Mouse (Mus musculus) frontal cortex, postnatal 25 days (tissue): ENCODE data around the gene Fam149b.

Source experiments
- DNase-seq, 2 experiments: peaks; one replicate each; pipeline ENCODE4 v3.0.0; 2022; ENCODE audit warnings: low spot score in 2 of 2

Gene Fam149b

GRCm38 (mm10) chr14:20389446-20390079 lies 41.6 kb downstream of the Fam149b start:
- DNase-seq = no peak

DNA sequence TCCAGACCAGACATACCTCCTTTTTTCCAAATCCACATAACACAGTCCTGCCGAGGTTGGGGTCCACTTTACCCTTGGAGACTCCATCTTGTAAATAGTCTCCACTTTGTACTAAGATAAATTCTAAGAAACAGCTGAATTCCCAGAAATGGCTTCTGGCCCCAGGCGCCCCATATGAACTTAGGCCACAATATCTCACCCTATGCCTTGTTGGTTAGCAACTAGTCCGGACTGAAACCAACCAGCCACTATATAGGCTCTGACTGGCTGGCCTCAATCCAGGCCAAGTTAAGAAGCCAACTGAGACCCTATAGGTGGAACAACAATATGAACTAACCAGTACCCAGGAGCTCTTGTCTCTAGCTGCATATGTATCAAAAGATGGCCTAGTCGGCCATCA lies 44.4 kb downstream of the Fam149b start:
- no peak for DNase-seq

- DNase-seq = peak; percentile 74 to 87
Measured at GRCm38 (mm10) chr14:20393205-20393913, 45.4 kb downstream of the Fam149b start, which contains the start of gene Mrps16. Gene Mrps16, minus strand, starts transcription at chr14:20393634.

DNA sequence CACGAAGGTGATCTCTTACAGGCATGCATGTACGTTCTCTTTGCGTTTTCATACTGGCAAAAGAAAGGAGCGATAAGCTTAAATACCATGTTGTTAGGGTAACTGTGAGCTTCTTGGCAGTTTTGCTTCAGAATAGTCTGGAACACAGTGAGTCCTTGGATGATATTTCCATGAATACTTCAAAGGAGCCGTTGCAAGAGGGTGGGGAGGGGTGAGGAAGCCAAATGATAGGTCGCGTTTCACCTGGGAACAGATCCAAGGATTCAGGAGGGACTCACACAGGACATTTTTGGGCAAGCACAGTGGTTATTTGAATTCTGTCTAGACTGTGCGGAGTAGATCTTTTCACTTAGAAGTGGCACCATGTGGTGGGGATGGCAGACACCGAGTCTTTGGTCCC lies 49.3 kb downstream of the Fam149b start:
- DNase-seq = no peak

DNA sequence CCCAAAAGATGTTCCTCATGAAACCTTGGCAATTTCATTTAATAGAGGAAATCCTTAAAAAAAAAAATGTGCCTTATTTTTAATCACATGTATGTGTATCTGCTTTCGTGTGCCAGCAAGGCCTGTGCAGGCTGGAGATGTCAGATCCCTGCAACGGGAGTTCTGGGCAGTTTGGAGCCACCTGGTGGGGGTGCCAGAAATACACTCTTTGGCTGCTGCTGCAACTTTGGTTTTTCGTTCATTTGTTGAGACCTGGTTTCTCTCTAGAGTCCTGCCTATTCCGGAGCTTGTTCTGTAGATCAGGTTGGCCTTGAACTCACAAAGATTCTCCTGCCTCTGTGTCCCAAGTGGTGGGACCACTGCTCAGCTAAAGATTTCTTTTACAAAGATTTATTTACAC lies 50.9 kb downstream of the Fam149b start:
- no peak for DNase-seq

DNA sequence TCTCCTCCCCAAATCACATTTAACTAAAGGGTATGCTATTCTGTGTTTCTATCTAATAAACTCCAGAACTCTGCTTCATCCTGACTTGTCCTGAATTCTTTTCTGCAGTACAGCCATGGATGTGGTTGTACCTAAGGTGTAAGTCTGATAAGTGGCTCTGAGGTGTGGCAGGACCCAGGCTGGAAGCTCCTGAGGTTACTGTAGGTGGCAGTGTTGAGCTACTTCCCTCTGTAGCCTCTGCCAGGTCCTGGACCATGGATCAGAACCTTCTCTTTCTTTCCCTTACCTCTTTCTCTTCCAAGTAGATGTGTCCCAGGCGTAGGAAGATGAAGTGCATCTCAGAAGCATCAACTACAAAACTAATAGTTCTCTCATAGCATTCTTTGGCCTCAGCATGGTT lies 52.1 kb downstream of the Fam149b start:
- no peak for DNase-seq

GRCm38 (mm10) chr14:20422257-20422656 lies 74.3 kb downstream of the Fam149b start:
- DNase-seq = no peak

GRCm38 (mm10) chr14:20423046-20423445 lies 75.1 kb downstream of the Fam149b start:
- no peak for DNase-seq

GRCm38 (mm10) chr14:20428593-20428992 lies 80.6 kb downstream of the Fam149b start:
- DNase-seq = no peak

DNA sequence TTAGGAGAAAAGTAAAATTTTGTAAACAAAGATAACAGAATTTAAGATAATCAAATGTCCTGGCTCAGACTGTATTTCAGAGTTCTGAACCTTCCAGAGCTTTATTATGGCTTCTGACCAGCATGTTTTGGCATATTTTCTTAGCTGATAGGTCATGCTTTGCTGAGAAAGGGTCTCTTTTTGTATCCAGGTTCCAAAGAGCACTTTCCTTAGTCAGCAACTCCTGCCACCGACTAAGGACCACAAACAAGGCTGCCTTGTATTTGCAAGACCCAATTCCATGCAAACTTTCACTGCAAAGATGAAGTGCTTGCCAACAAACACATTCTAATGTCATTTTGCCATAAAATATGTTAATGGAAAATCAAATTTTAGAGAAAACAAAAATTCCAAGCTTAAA lies 81.9 kb downstream of the Fam149b start:
- DNase-seq = no peak

- no peak for DNase-seq
Measured at GRCm38 (mm10) chr14:20431726-20432125, 83.8 kb downstream of the Fam149b start.

DNA sequence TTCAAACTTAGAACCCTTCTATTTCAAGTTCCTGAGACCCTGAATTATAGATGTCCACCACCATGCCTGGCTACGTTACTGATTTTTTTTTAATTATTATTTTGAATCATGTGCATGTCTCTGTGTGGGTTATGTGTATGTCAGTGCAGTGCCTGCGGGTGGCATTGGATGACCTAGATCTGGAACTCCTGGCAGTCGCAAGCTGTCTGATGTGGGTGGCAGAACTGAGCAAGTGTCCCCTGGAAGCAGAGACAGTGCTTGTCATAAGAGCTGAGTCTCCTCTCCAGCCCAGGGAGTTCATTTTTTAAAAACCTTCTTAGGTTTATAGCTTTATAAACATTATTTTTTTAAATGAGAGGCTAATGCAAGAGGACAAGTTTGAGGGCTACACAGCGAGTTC lies 84.5 kb downstream of the Fam149b start:
- no peak for DNase-seq
